Mouse (Mus musculus) embryo, embryonic 10.5 days (tissue): ENCODE measurements at regions not wholly inside any gene's neighbourhood (a gene's known extent, or its start where the extent isn't known, plus 50 kb on each side); places are given as distances from the start of the nearest gene placed in this dataset.

ENCODE experiments used
- DNase-seq: peaks from one replicate; pipeline ENCODE4 v3.0.0-alpha.2; 2015; ENCODE audit warnings: low spot score

- DNase-seq, result no peak
Observed at GRCm38 (mm10) chr5:112171325-112171724, 81.0 kb downstream of the Cryba4 start.

GRCm38 (mm10) chr5:112179213-112180057, 72.9 kb downstream of the Cryba4 start:
- DNase-seq, result peak; percentile 80

- DNase-seq, result peak; percentile 77
Observed at GRCm38 (mm10) chr5:112182775-112183174, 69.5 kb downstream of the Cryba4 start.

- no peak for DNase-seq
Observed at GRCm38 (mm10) chr5:112195667-112196066, 56.7 kb downstream of the Cryba4 start.
